Mouse (Mus musculus) myocyte (in vitro differentiated cells): ENCODE data around the gene Nsf. TPM values are rescaled to one million over a fixed set of nuclear protein-coding genes. Genes with fewer than 3 reads are reported as not detected.

Source experiments
- H3K27me3 ChIP-seq: one replicate; pipeline ENCODE4 v1.6.1; 2011; ENCODE audit not compliant: control insufficient read depth, insufficient read depth, insufficient read length
- H3K36me3 ChIP-seq: one replicate; pipeline ENCODE4 v1.6.1; 2011; ENCODE audit not compliant: control insufficient read depth, insufficient read depth
- H3K4me2 ChIP-seq: one replicate; pipeline ENCODE4 v1.6.1; 2011; ENCODE audit warnings: low read depth, control low read depth
- H3K4me3 ChIP-seq: one replicate; pipeline ENCODE4 v1.5.1; 2011; ENCODE audit warnings: mild to moderate bottlenecking, control low read depth, moderate library complexity
- H3K79me2 ChIP-seq: one replicate; pipeline ENCODE4 v1.6.1; 2011; ENCODE audit not compliant: control insufficient read depth, insufficient read depth
- H3ac ChIP-seq: one replicate; pipeline ENCODE4 v1.6.1; 2011; ENCODE audit not compliant: control insufficient read depth, insufficient read length
- CEBPB ChIP-seq: IDR thresholded peaks from 2 replicates; pipeline ENCODE4 v1.6.1; 2011; ENCODE audit warnings: mild to moderate bottlenecking, moderate library complexity; ENCODE audit not compliant: poor library complexity, insufficient read depth, severe bottlenecking
- E2F4 ChIP-seq: IDR thresholded peaks from one replicate; pipeline ENCODE4 v1.6.1; 2011; ENCODE audit warnings: mild to moderate bottlenecking, control low read depth, moderate library complexity; ENCODE audit not compliant: insufficient read depth
- MAX ChIP-seq: IDR thresholded peaks from one replicate; pipeline ENCODE4 v1.6.1; 2011; ENCODE audit warnings: low read depth, mild to moderate bottlenecking, control low read depth
- MYOD1 ChIP-seq, 3 experiments: IDR thresholded peaks; one replicate each; pipeline ENCODE4 v1.6.1; 2011; ENCODE audit warnings: control low read depth in 2 of 3, low read depth in 2 of 3, mild to moderate bottlenecking in 2 of 3, moderate library complexity in 1 of 3; ENCODE audit not compliant: insufficient read length in 2 of 3, control insufficient read depth in 1 of 3
- MYOG ChIP-seq, 3 experiments: IDR thresholded peaks; one replicate each; pipeline ENCODE4 v1.6.1; 2011; ENCODE audit warnings: control low read depth in 2 of 3, low read depth in 2 of 3, mild to moderate bottlenecking in 2 of 3; ENCODE audit not compliant: insufficient read length in 2 of 3, control insufficient read depth in 1 of 3, insufficient read depth in 1 of 3
- POLR2A ChIP-seq: IDR thresholded peaks from one replicate; pipeline ENCODE4 v1.6.1; 2011; ENCODE audit warnings: low read depth, mild to moderate bottlenecking, control low read depth, moderate library complexity; ENCODE audit not compliant: insufficient read length
- POLR2AphosphoS2 ChIP-seq: IDR thresholded peaks from one replicate; pipeline ENCODE4 v1.6.1; 2011; ENCODE audit warnings: low read depth, control low read depth; ENCODE audit not compliant: insufficient read length
- REST ChIP-seq: IDR thresholded peaks from one replicate; pipeline ENCODE4 v1.6.1; 2011; ENCODE audit warnings: mild to moderate bottlenecking, control low read depth, moderate library complexity; ENCODE audit not compliant: insufficient read depth, insufficient read length
- SRF ChIP-seq: IDR thresholded peaks from one replicate; pipeline ENCODE4 v1.6.1; 2011; ENCODE audit warnings: low read depth; ENCODE audit not compliant: control insufficient read depth, insufficient read length
- TCF12 ChIP-seq: IDR thresholded peaks from one replicate; pipeline ENCODE4 v1.6.1; 2011; ENCODE audit warnings: mild to moderate bottlenecking, control low read depth; ENCODE audit not compliant: poor library complexity, insufficient read depth, severe bottlenecking
- TCF3 ChIP-seq: IDR thresholded peaks from one replicate; pipeline ENCODE4 v1.6.1; 2011; ENCODE audit warnings: low read depth, control low read depth; ENCODE audit not compliant: insufficient read length
- USF1 ChIP-seq: IDR thresholded peaks from one replicate; pipeline ENCODE4 v1.6.1; 2011; ENCODE audit warnings: low read depth, mild to moderate bottlenecking, control low read depth, moderate library complexity
- polyA plus RNA-seq: library from polyadenylated mRNA; unstranded; fragments of >200 nt; fragmentation: generic; extraction: Trizol; gene quantifications from one replicate; pipeline ENCODE4 v1.2.1, GENCODE M21; 2012; ENCODE audit warnings: missing spikeins

Nsf gene
- polyA plus RNA-seq, 1 experiment: 17.2 TPM

GRCm38 (mm10) chr11:103937976-103938728, 15.7 kb downstream of the Nsf start:
- H3K27me3 ChIP-seq: no peaks in the 10 kb centered on the region
- H3K36me3 ChIP-seq: peaks cover 11% of the 10 kb centered on the region
- no peak overlapping the region for H3K4me2 ChIP-seq
- H3K4me3 ChIP-seq: no peak overlapping the region
- no peak overlapping the region for H3ac ChIP-seq
- no peaks in the 10 kb centered on the region for H3K79me2 ChIP-seq
- TF ChIP-seq MAX: no peak
- TF ChIP-seq TCF3: no peak
- TF ChIP-seq USF1: no peak
- no peak for TF ChIP-seq TCF12
- TF ChIP-seq E2F4: no peak
- no peak for TF ChIP-seq CEBPB
- no peak for TF ChIP-seq MYOD1 (IDR thresholded peaks at IDR 0.05; ENCODE audit: control insufficient read depth in 1 of 3, insufficient read length in 2 of 3, low read depth in 2 of 3)
- TF ChIP-seq MYOG (IDR thresholded peaks at IDR 0.05; ENCODE audit: control insufficient read depth in 1 of 3, insufficient read depth in 1 of 3, insufficient read length in 2 of 3, low read depth in 2 of 3): no peak
- TF ChIP-seq POLR2AphosphoS2: no peak
- TF ChIP-seq POLR2A: no peak
- TF ChIP-seq SRF: no peak
- TF ChIP-seq REST: no peak

GRCm38 (mm10) chr11:103937451-103937850, 16.4 kb downstream of the Nsf start:
- Histone ChIP-seq H3K4me2 (no peak overlapping the region), H3K79me2 (no peaks in the 10 kb centered on the region), H3K27me3 (no peaks in the 10 kb centered on the region), H3ac (no peak overlapping the region), H3K36me3 (peaks cover 11% of the 10 kb centered on the region), H3K4me3 (no peak overlapping the region)
- TF ChIP-seq REST (no peak), POLR2AphosphoS2 (no peak), E2F4 (no peak), MYOG (IDR thresholded peaks at IDR 0.05; ENCODE audit: control insufficient read depth in 1 of 3, insufficient read depth in 1 of 3, insufficient read length in 2 of 3, low read depth in 2 of 3) (no peak), SRF (no peak), POLR2A (no peak), USF1 (no peak), CEBPB (no peak), TCF12 (no peak), MAX (no peak), MYOD1 (IDR thresholded peaks at IDR 0.05; ENCODE audit: control insufficient read depth in 1 of 3, insufficient read length in 2 of 3, low read depth in 2 of 3) (no peak), TCF3 (no peak)

DNA sequence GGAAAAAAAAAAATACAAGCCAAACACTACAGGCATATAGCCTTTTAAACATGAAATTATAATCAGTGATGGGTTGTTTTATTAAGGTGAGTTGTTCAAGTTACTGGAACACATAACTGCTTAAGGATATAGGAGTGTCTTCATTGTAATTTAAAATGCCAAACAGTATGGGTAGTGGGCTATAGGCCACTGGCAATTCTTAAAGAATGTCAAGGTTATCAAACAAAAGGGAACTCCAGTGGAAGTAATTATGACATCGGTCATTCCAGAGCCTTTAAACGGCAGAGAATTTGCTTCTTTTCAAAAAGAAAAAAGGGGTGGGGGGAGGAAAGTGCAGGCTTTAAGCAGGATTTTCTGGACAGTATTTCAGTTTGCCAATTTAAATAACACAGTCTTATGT, 18.1 kb downstream of the Nsf start:
- no peak overlapping the region for H3K4me2 ChIP-seq
- no peaks in the 10 kb centered on the region for H3K79me2 ChIP-seq
- no peak for TF ChIP-seq SRF
- TF ChIP-seq POLR2AphosphoS2: no peak
- no peak for TF ChIP-seq MYOG (IDR thresholded peaks at IDR 0.05; ENCODE audit: control insufficient read depth in 1 of 3, insufficient read depth in 1 of 3, insufficient read length in 2 of 3, low read depth in 2 of 3)
- no peaks in the 10 kb centered on the region for H3K27me3 ChIP-seq
- H3K36me3 ChIP-seq: peaks cover 10% of the 10 kb centered on the region
- no peak overlapping the region for H3K4me3 ChIP-seq
- no peak overlapping the region for H3ac ChIP-seq

DNA sequence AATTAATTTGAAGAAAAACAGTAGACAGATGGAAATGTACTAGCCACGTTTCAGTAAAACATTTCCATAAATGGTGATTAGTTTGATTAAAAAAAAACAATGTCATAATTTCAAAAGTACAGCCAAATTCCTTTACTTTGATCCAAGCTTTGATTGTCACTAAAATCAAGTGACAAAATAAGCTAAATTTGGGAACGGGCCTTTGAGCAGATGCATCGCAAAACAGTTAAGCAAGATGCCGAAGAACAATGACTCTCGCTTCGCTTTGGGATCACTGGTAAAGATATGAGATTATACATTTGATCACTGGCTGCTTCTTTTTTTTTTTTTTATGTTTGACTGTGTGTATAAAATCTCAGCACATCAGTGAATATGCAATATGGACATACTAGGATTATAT, 20.0 kb downstream of the Nsf start:
- no peak overlapping the region for H3ac ChIP-seq
- no peaks in the 10 kb centered on the region for H3K27me3 ChIP-seq
- no peaks in the 10 kb centered on the region for H3K79me2 ChIP-seq
- no peak overlapping the region for H3K4me2 ChIP-seq
- no peak for TF ChIP-seq TCF12
- TF ChIP-seq POLR2AphosphoS2: no peak
- TF ChIP-seq USF1: no peak
- no peak overlapping the region for H3K4me3 ChIP-seq
- no peaks in the 10 kb centered on the region for H3K36me3 ChIP-seq

DNA sequence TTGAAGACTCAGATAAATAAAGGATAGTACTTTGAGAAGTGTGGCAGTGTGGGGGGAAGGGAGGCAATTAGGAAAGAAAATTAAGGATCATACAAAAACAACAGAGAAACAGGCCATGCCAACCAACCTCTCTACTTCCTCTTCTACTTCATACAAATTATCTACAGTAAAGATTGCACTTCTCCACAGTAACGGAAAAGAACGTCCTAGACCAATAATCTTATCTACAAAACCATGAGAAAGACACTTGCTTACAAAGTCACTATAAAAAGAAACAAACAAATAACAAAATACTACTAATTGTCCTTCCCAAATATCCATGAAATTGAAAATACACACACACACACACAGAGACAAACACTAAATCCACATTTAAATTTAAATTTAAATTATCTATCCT, 29.9 kb downstream of the Nsf start:
- Histone ChIP-seq H3K27me3 (no peaks in the 10 kb centered on the region), H3ac (no peak overlapping the region), H3K4me2 (no peak overlapping the region), H3K4me3 (no peak overlapping the region), H3K79me2 (no peaks in the 10 kb centered on the region), H3K36me3 (no peaks in the 10 kb centered on the region)
- TF ChIP-seq MYOG (IDR thresholded peaks at IDR 0.05; ENCODE audit: control insufficient read depth in 1 of 3, insufficient read depth in 1 of 3, insufficient read length in 2 of 3, low read depth in 2 of 3): no peak
- TF ChIP-seq POLR2A: no peak
- TF ChIP-seq POLR2AphosphoS2: no peak
- no peak for TF ChIP-seq SRF
- no peak for TF ChIP-seq MYOD1 (IDR thresholded peaks at IDR 0.05; ENCODE audit: control insufficient read depth in 1 of 3, insufficient read length in 2 of 3, low read depth in 2 of 3)
- TF ChIP-seq REST: no peak
- TF ChIP-seq E2F4: no peak
- TF ChIP-seq CEBPB: no peak
- TF ChIP-seq TCF3: no peak
- no peak for TF ChIP-seq USF1
- no peak for TF ChIP-seq MAX
- TF ChIP-seq TCF12: no peak
